Mouse (Mus musculus): ENCODE measurements around the gene Slco4c1.

Gene Slco4c1

DNA sequence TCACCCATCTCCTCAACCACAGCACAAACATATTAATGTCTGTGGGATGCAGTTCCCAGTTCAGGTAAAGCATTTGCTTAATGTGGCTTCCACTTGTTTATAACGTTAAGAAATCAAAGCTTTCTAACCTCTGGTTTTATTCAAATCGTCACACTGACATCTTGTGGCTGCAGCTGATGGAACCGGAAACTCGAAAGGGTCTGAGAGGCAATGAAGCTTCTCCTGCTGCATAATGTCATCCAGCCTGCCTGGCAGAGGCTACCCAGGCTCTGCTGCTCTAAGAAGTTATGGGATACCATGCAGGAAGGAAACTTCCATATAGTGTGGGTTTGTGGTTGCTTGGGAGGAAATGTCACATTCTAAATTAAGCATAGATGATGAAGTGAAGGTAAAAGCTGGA, 103.7 kb downstream of the Slco4c1 start:
- DNase-seq: no peak

- DNase-seq: no peak
Measured at GRCm38 (mm10) chr1:96766535-96766934, 105.4 kb downstream of the Slco4c1 start.

Measured in kidney, adult 8-10 months (tissue).